Comparison of ENCODE assay signal across 8 mouse cellular contexts in the genomic region with DNA sequence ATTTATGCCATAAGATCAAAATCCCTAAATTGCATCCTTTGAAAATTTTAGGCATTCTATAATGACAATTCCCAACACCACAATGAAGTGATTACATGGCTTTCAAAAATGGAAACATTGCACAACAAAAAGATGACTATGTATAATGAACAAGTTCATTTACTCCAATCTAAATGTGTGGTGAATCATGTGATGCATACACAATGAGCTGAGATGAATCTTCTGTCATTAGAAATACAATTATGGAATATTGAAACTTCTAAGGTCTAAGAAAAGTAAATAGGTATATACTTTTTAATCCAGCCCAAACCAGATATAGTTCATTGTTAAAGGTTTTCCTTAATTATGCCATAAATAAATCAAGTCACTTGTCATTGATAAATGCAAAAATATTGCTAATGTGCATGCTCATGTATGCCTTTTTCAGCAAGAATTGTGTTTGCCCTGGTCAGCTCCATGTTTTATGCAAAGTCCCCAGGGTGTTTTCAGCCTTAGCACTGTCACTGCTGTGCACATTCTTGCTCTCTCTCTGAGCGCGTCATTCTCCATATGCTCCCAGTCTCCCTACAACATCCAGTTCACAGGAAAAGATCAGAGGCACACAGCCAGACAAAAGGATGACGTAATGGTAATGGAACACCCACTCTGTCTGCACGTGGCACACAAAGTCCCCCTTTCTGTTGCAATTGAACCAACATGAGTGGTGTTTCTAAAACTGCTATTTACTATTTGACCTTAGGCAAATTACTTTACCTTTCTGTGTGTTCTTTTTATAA.
DNase-seq lines count a peak whose midpoint lies in the region; ATAC-seq lines count a peak whose summit lies in the region.

No protein-coding gene starts in this region.

- DNase-seq in cerebellum, postnatal 10 days, result peak; percentile 75 to 77
- DNase-seq in frontal cortex, postnatal 10 days (ENCODE audit: low spot score in 2 of 2), result peak; percentile 13 to 14
- DNase-seq in left cerebral cortex, postnatal 36 days (ENCODE audit: low spot score in 2 of 2), result peak; percentile 26 to 28
- no peak for DNase-seq in gastrocnemius, postnatal 14 days

- no peak overlapping the region for H3K27ac ChIP-seq in neural tube, embryonic 15.5 days (replicated peaks)

- H3K36me3 ChIP-seq in neural tube, embryonic 15.5 days, result no peaks in the 10 kb centered on the region

- peaks cover 7% of the 10 kb centered on the region; the same call in 1 of the 2 replicates for H3K4me1 ChIP-seq in neural tube, embryonic 15.5 days

- intact Hi-C loops in left cerebral cortex, postnatal 36 days (cut with DNase I), result no loop called here
- intact Hi-C loops in gastrocnemius, postnatal 14 days (cut with DNase I; ENCODE audit: low total_unique reads), result no loop called here

- ATAC-seq in cerebellum, adult (ENCODE audit: insufficient number of reproducible peaks, low FRiP score, low TSS enrichment), result peak; percentile 60
- ATAC-seq in neural tube, embryonic 15.5 days (ENCODE audit: low FRiP score), result peak; percentile 80
- ATAC-seq in granulocyte monocyte progenitor cell, adult 5-6 weeks (replicated peaks; ENCODE audit: poor library complexity, severe bottlenecking), result no peak
- no peak for ATAC-seq in megakaryocyte-erythroid progenitor cell, adult 5-6 weeks (replicated peaks; ENCODE audit: low FRiP score, low TSS enrichment, poor library complexity, severe bottlenecking)

- no peak overlapping the region for H3K9ac ChIP-seq in neural tube, embryonic 15.5 days (replicated peaks)

- H3K9me3 ChIP-seq in neural tube, embryonic 15.5 days (replicated peaks), result no peaks in the 10 kb centered on the region

- H3K4me3 ChIP-seq in neural tube, embryonic 15.5 days (replicated peaks), result no peak overlapping the region

- 10% methylated on average over 4 of the region's 4 CpGs for WGBS in neural tube, embryonic 15.5 days

- no peak overlapping the region for H3K4me2 ChIP-seq in neural tube, embryonic 15.5 days

- H3K27me3 ChIP-seq in neural tube, embryonic 15.5 days (replicated peaks), result no peaks in the 10 kb centered on the region

Comparison
In these comparisons a context has a peak if more than half of its experiments do, and no peak if none do; other contexts are left out.
1. ATAC-seq: peak in cerebellum, adult (single experiment) and neural tube, embryonic 15.5 days (single experiment); none in granulocyte monocyte progenitor cell, adult 5-6 weeks (single experiment) and megakaryocyte-erythroid progenitor cell, adult 5-6 weeks (single experiment).